Mouse (Mus musculus) adrenal gland, adult (tissue): ENCODE data around the gene Ifna6.

Source experiments
- DNase-seq, 2 experiments: peaks; one replicate each; pipeline ENCODE4 v3.0.0; 2022 to 2023; ENCODE audit warnings: low spot score in 1 of 2; ENCODE audit not compliant: inconsistent age in 2 of 2

The Ifna6 gene

GRCm38 (mm10) chr4:88841438-88841911 lies 14.3 kb downstream of the Ifna6 start, which contains the start of gene Ifna4:
Ifna4 (plus strand) TSS chr4:88841861.
- no peak for DNase-seq

- no peak for DNase-seq
These were observed 18.1 kb downstream of the Ifna6 start for GRCm38 (mm10) chr4:88845334-88845733.

- no peak for DNase-seq
These were observed 22.5 kb downstream of the Ifna6 start, which contains the start of gene Ifna1 for GRCm38 (mm10) chr4:88849698-88850097. Ifna1 (plus strand) TSS chr4:88850087.

- DNase-seq: no peak
These were observed 24.0 kb downstream of the Ifna6 start for GRCm38 (mm10) chr4:88851026-88851763.

- no peak for DNase-seq
These were observed 32.0 kb downstream of the Ifna6 start for GRCm38 (mm10) chr4:88859214-88859613.

GRCm38 (mm10) chr4:88863309-88863708 lies 36.1 kb downstream of the Ifna6 start:
- DNase-seq: no peak

- DNase-seq: no peak
These were observed 37.4 kb downstream of the Ifna6 start for GRCm38 (mm10) chr4:88864599-88864998.

- DNase-seq: no peak
These were observed 37.9 kb downstream of the Ifna6 start for GRCm38 (mm10) chr4:88865011-88865569.

- peak; percentile 74 to 92 for DNase-seq
These were observed 40.2 kb downstream of the Ifna6 start for GRCm38 (mm10) chr4:88867366-88867925.

- DNase-seq: peak; percentile 26 to 77
These were observed 41.0 kb downstream of the Ifna6 start for GRCm38 (mm10) chr4:88867926-88868911.

GRCm38 (mm10) chr4:88872691-88873090 lies 45.5 kb downstream of the Ifna6 start:
- peak in 1 of 2 experiments; percentile 82 for DNase-seq

GRCm38 (mm10) chr4:88875435-88876095 lies 48.3 kb downstream of the Ifna6 start:
- no peak for DNase-seq

- no peak for DNase-seq
These were observed 49.3 kb downstream of the Ifna6 start for GRCm38 (mm10) chr4:88876520-88876919.
